Mouse (Mus musculus) left cerebral cortex, adult 9 months (tissue): ENCODE measurements at regions not wholly inside any gene's neighbourhood (a gene's known extent, or its start where the extent isn't known, plus 50 kb on each side); places are given as distances from the start of the nearest gene placed in this dataset.

ENCODE experiments used
- DNase-seq, 2 experiments: peaks; one replicate each; pipeline ENCODE4 v3.0.0; 2022; ENCODE audit warnings: low spot score in 2 of 2

DNA sequence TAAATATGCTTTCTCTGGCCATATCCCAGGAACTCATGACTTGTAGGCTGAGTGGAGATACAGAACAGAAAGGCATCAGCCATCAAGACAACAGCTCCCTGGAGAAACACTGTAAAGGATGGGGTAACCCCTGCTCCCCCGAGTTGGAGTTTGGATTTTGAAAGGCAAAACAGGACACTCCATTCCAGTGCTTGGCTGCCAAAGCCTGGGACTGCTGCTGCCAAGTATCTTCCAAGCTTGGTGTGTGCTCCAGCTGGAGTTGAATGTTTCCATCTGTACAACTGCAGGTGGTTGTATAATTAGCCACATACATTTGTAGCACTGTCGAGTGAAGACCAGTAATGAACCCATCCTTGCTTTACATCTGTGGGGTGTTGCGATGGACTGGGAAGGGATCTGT is 62.1 kb downstream of the 4933412E24Rik start:
- peak; percentile 56 to 81 for DNase-seq

DNA sequence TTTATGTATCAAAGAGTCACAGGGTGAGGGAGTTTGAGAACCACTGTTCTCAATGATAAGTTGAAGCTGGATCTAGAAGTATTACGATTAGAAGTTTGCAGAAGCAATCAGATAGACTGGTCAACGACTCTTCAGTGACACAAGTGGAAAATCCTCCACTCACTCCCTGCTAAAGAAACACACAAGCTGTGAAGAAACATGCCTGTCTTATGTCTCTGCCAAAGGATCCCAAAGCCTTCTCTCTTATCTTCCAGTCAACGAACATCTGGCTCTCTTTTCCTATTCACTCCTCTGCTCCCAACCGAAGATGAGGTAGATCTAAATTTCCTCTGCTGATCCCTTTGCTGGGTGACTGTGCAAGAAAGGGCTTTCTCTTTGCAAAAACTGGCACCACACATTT is 62.6 kb downstream of the 4933412E24Rik start:
- no peak for DNase-seq

DNA sequence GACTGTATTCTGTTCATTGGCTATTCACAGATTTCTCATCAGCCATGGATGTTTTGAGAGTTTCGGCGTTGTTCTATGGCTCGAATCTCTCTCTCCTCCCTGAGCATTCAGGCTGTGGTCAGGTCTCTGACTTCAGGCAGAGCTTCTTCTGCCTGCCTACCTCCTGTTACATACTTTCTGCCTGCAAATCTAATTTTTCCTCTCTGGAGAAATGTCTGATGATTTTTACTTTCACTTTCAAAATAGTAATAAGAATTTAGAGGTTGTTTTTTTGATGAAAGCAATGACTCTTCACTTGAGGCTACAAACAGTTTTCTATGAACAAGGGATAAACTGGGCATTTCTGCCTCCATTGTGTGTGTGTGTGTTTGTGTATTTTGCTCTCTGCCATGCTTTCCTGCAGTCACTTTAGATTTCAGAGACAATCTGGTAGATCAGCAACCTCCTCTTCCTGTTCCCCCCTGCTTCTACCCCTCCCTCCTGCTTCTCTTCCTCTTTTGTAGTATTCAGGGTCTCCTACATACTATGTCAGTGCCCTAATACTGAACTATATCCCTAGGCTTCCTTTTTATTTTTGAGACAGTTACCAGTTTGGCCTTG is 65.7 kb downstream of the 4933412E24Rik start:
- DNase-seq, result no peak

DNA sequence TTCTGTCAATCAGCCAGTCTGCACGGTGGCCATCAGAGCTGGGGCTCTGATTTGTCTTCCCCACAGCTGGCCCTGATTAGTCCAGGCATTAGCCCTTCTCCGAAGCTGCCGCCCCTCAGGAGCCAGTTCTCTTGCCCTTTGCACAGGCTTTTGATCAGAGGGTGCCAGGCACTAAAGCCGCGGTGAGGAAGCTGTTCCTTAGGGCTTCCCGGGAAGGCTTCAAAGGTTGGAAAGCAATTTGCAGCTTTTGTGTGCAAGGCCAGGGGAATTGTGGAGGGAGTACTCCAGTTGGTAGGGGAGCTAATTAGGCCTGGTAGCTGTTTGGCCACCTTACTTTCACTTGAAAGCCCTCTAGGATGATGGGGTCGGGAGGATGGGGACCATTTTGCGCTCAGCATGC is 71.2 kb downstream of the 4933412E24Rik start:
- no peak for DNase-seq

DNA sequence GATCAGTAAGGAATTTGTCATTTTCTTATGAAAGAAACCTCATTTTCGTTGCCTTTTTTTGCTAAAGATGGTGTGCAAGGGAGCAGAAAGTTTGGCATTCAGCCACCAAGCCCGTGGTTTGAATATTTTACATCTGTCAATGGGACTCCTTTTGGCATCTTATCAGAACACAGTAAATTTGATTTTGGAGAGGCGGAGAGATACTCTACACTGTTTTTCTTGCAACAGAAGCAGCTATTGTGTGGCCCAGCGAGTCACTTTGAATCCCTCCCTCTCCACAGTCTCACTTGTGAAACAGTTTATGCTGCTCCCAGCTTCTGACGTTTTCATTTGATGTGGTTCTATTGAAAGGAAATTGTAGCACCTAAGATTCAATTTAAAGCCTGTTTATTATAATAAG is 79.9 kb downstream of the 4933412E24Rik start:
- no peak for DNase-seq

DNA sequence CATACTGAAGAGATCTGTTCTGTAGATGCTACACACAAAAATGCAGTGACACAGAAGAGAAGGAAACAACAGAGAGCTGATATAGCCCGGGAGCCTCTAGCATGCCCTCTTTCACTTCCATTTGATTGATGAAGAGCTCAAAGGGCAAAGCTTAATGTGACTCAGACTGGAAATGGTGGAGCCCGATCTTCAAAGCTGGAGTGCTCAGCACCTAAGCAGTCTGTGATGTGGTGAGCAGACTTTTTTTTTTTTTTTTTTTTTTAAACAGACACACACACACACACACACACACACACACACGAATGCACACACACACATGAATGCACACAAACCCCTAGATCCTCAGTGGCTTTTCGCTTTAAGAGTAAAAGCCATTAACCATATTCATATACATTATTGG is 102.6 kb downstream of the 4933412E24Rik start:
- DNase-seq, result no peak

DNA sequence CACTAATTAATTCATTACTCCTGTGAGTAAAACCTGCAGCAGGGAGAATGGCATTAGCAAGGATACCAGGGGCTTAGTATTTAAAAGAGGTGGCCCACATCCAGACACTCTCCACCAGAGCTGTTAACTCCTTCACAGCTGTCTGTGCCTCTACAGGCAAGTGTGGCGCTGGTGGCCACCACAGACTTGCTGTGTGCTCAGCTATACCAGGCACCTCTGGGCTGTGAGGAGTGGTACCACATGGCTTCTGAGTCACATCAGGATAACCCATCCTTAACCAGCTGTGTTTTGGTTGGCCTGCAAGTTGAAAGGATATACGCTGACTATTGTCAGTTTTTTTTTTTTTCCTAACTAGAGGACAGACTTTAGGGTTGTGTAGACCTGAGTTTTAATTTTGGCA is 108.1 kb downstream of the 4933412E24Rik start:
- DNase-seq, result no peak

DNA sequence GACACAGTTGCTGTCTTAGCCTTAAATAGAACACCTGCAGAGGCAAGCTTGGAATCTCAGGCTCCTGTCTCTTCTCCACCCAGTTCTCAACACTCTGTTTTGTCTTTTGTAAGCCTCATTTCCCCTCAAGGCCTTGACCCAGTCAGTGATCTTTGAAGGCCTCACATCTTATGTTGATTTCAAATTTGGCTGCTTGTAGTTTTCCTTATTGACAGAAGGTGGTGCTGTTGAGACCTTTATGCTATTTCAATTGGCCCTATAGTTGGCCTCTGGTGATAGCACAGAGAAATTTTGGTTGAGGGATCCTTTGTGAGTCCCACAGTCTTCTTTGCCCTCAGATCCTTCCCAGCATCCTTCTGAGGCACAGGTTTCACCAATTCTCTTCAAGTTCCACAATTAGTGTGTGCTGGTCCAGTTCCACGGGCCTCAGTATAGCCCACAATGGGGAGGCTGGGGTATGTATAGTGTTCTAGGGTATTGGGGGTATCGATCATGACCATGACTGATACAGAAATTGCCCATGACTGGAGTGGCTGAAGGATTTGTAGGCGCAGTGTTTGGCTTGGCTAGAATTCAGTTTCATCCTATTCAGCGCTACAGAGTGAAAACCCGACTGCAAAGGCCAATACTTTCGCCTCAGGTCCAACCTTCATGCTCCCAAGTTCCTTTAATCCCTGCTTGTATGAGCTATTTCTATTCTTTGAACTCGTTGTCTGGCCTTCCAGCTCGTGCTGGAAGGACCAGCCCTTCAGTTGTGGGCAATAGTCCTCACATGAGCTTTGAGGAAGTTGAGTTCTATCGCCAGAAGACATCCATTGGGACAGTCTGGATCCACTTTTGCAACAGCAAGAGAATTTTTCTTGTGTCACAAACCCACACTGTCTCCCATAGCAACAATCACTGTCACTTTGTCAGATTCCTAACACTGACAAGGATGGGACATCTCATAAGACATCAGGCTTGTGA is 110.3 kb downstream of the 4933412E24Rik start:
- DNase-seq, result peak in 1 of 2 experiments; percentile 8

DNA sequence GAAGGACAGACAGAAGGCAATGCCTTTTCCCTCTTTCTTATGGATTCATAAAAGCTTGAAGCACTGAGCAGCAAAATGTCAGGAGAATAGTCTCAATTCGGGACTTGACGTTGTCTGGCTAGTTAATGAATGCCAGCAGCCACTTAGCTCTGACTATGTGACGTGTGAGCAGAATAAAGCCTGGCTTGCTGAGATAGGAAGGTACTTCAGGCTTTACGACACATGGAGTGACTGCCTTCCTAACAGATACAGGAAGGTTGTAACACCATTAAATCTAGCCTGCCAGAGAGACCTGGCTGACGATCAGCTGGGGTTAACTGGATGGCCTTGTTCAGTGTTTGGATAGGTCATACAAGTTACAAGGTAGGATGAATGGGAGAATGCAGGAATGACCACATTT is 111.7 kb downstream of the 4933412E24Rik start:
- no peak for DNase-seq

DNA sequence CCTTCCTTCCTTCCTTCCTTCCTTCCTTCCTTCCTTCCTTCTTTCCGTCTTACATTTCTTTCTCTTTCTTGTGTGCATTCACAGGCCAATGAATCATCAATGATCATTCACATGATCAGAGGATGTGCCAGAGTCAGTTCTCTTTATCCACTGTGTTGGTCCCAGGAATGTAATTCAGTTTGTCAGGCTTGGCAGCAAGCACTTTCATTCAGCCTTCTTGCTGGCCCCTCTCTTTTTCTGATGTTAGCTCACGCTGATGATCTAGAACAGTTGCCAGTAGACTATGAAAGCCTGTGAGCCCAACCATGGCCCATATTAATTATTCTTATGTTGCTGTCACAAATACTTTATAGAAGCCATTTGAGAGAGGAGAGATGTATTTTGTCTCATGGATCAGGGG is 127.4 kb downstream of the 4933412E24Rik start:
- no peak for DNase-seq

DNA sequence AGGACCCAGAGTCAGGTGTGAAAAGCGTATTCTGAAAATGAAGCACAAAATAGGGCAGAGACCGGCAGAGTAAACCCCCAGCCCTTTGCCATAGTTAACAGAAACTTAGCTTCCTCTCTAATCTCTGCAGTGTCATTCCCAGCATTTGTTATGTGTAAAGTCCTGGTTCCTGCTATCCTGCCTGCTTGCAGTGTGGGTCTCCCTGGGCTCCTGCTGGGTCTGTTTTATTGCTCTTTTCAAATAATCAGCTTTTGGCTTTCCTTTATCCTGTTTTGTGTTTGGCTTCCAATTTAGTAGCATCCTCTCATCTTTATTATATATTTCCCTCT is 128.3 kb downstream of the 4933412E24Rik start:
- no peak for DNase-seq

DNA sequence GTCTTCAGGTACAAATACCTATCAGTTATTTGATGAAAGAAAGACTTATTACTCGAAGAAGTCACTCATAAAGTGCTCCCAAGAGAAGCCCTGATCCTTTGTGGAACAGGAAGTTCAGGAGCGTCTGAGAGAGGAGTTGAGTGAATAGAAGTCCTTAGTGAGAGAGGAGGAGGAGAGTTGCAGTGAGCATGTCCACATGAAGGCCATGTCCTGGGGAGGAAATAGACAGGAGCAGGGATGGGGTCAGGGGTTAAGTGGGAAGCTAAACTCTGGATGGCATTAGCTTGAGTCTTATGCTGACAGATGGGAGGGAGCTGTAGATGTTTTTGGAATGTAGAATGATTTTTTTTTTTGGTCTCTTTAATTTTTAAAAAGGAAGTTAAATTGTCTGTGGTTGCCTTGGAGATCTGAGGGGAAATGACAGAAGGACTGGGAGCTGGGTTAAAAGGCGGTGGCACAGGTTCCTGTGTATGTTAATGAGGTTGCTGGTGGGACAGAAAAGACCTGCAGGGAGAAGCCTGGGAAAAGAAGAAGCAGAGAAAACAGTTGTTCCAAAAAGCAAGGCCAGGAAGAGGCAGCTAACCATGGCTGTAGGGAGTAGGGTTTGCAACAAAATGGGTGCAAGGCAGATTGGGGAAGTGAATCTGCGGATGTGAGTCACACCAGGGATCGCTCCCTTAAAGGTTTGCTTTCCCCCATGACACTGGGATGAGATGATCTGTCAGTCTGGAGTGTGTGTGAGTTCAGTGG is 128.9 kb downstream of the 4933412E24Rik start:
- no peak for DNase-seq

DNA sequence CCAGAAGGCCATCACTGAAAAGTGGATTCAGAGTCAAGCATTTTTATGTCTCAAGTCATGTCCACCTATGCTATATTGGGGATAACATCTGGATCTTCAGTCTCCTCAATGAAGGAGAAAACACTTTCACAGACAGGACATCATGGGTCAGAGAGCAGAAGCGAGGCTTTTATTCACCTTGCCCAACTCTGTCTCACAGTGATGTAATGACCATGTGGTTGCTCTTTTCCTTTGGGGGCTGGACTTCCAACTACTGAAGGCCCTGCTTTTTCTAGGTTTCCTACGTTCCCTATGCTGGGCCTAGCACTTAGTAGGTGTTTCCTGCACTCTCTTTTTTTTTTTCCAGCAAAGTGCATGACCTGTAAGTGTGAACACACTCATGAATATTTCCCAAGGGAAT is 130.4 kb downstream of the 4933412E24Rik start:
- DNase-seq, result no peak

DNA sequence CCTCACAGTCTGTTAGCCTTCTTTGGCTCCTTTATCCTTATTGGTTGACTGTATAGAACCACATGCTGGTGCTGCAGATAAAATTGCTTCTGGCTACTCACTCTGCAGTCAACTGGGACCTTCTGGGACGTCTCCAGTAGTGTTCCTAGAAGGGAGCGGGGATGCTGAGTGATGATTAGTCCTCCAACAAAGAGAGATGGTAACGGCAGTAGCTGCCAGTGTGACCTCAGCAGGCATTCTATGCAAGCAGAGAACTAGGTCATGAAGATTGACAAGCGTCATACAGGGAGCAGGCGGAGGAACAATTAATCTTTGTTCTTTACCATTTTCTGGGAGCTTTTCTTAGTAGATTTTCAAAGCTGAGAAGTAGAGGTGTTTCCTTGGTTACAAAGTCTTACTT is 134.0 kb downstream of the 4933412E24Rik start:
- DNase-seq, result peak in 1 of 2 experiments; percentile 15

DNA sequence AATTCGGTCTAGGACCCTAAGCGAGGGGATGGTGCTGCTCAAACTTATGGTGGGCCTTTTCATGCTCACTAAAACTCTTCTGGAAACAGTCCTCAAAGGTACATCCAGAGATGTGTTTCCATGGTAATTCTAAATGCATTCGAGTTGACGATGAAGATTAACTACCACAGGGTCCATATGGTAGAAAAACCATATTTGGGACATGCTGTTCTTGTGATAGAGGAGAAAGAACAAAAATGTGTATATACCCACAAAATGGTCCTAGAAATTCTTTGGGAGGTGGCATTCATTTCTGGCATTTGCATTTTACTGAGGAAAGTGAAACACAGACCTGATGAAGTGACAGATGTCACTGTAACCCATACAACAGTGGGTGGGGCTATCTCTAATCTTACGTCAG is 136.0 kb downstream of the 4933412E24Rik start:
- no peak for DNase-seq

DNA sequence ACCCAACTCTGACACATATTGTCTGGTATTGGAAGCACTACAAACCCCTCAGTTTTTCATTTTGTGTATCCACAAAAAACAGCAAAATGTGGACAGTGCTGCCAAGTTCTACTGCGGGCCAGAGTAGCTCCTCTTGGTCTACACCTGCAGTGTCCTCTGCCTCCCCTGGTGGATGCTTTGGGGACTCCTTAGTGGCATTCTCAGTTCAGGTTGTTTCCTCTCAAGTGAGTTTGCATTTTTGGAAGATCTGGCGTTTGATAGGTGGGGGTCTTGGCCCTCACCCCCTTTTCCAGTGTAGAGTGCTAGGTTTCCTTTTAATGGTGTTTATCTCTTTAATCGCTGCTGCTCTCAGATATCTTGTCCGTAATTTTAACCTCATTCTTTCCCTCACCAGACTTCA is 137.1 kb downstream of the 4933412E24Rik start:
- no peak for DNase-seq

DNA sequence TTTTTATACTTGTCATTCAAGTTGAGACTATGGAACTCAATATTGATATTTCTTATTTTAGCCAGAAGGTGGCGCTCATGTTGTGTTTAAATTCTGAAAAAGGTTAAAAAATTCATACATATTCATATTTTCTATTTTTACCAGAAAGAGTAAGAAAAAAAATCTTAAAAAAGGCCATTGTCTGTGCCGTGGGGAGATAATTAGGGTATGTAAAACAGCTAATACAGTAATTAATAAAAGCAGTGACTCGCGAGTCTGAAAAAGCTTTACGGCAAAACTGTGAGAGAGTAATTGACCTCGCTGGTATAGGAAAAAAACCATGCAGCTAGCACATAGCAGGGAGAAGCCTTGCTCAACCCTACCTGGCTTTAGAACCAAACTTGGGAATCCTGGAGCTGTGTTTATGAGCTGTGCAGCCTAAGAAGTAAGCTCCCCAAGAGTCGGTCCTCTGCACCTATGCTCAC is 140.1 kb downstream of the 4933412E24Rik start:
- DNase-seq, result no peak

DNA sequence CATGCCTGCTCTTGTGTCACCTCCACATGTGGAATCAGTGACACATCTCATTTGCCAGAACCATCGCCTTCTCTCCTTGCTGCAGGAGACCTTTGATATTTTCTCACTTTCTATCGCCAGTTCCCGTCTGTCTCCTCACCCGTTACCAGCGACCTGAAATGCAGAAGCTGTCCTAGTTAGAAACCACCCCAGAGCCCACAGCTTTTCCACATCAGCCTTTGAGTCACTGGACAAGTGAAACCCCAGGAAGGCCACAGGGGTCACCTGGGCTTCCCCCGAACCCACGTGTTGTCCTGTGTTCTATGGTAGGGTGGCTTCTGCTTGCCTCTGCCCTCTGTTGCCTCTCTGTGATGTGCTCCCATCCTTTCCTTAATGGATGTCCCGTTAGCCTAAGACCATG is 149.7 kb downstream of the 4933412E24Rik start:
- no peak for DNase-seq

DNA sequence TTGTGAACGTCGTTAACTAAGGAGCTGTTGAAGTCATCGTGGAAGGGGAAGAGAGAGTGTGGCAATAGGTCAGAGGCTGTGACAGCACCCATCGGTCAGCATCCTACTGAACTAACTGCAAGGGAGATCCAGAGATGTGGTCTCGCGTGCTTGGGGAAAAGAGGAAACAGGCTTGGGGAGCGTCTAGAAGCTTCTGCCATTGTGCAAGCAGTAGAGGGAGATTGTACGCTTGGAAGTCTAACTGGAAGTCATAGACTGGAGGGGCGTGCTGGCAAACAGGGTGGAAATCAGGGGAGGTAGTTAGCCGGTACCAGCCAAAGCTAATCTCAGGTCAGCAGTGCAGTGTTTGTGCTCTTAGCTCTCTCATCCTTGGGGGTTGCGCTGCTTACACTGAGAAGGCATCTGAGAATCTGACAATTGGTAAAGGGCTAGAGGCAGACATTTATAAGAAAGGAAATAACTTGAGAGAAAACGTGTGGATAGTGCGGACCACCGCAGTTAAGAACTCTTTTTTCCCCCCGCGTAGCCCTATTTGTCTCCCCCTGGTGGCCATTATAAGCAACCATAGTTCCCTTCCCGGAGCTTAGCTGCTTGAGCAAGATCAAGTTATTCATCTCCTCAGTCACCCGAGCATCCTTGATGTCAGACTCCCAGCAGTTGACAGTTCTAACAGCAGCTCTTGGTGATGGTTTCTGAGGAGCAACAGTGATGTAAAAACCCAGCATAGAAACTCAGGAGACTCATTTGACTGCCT is 151.5 kb downstream of the 4933412E24Rik start:
- DNase-seq, result peak in 1 of 2 experiments; percentile 11

DNA sequence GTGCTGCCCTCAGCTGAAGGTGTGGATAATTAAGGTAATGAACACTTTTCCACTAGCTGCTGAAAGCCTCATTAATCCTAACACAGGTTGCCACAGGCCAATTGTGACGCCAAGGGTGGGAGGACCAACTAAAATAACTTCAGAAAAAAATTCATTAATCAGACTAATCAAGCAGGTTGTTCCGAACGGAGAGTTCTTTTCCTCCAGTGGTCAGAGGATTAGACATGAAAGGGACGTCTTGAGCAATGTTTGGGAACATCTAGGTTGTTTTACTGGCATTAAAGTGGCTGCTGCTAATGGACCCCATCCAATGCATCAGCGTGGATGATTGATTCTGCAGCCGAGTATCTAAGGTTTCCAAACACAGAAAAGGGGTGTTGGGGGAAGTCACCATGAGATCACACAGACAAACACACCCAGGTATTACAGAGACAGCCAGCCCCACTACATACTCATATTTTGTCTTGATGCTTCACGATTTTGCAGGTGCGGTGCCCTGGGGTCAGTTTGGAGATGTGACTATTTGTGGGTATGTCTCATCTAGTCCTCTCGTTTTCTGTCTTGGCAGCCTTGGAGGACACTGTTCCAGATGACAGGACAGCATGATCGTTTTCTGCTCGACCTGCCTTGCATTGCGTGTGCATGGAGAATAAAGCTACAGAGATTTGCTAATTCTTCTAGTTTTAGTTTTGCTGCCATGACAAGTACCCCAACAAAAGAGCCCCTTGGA is 164.0 kb downstream of the 4933412E24Rik start:
- no peak for DNase-seq

DNA sequence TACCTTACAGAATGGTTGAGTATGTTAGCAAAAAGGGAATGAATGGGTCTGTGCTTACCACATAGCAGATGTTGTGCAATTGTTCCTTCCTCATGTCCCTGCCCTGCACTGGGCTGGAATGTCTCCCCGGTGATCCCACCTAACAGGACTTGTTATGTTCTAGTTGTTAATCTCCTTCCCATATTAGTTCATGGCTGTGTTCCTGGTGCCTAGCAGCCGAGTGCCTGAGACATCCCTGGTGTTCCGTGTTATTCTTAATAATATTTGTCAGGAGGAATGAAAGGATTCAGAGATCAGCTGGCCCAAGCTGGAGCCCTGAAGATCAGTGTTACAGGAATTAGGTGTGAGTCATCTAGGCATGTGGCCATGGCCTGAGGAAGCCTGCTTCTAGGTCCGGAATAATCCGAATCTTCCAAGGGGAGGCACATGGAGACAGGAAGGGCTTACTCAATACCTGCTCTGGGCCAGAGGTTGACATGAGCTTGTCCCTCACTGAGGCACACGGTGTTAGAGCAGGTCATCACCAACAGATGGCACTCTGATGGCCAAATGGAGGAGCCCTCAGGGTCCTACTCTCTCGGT is 171.2 kb downstream of the 4933412E24Rik start:
- DNase-seq, result no peak
